ENCODE assay signal across 21 mouse cellular contexts in the genomic region with DNA sequence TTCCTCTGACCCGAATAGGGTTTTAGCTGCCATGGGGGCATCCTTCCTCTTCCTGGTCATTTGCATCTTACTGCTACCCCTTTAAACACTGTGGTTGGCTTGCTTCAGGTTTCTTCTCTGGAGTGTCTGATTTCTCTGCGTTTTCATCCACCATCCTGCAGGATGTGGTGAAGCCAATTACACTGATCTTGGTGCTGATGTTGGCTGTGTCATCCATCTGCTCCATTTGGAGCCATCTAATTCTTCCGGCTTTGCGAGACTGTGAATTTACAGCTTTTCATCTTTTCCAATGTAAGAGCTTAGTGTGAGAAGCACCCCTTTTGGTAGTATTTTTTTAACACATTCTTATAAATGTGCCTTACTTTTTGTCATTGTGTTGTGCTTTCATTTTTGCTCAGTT.
DNase-seq lines count a peak whose midpoint lies in the region; ATAC-seq and TF ChIP-seq lines count a peak whose summit lies in the region.
"Had no signal": no experiment of that assay in that cellular context is flagged by ENCODE, and none has a peak within 500 bp of the region (broad histone marks: within the 10 kb centered on the region; RNA-seq: fewer than 3 reads in every experiment).

No protein-coding gene starts in this region.

- DNase-seq in forebrain, postnatal 0 days, result peak; percentile 16
- no peak for DNase-seq in forebrain, embryonic 11.5 days (ENCODE audit: low spot score)
- peak; percentile 3 for DNase-seq in 3134 (ENCODE audit: extremely low read depth, insufficient read length, low spot score)
- DNase-seq in brain, embryonic 14.5 days (ENCODE audit: low read depth), result peak; percentile 9
- DNase-seq in telencephalon, adult 2 months (ENCODE audit: low read depth, low spot score), result peak; percentile 23
- no peak for DNase-seq in right cerebral cortex, adult 2 months (ENCODE audit: low spot score in 2 of 2)
- no peak for DNase-seq in heart, postnatal 36 days
- DNase-seq: adrenal gland, adult 2 months; adrenal gland, postnatal 10 days; adrenal gland, postnatal 25 days; cerebellum, adult 11 months; cerebellum, adult 18-20 months; cerebellum, adult 8-10 months; cerebellum, adult 9-11 months; cerebellum, postnatal 14 days; cerebellum, postnatal 36 days had no signal

- WGBS in forebrain, postnatal 0 days, result 76% methylated on average over 4 of the region's 4 CpGs
- WGBS in forebrain, embryonic 11.5 days, result 93% methylated on average over 4 of the region's 4 CpGs

- H3K4me1 ChIP-seq in forebrain, postnatal 0 days (ENCODE audit: insufficient read depth), result no peaks in the 10 kb centered on the region
- H3K4me1 ChIP-seq in forebrain, embryonic 11.5 days (replicated peaks; ENCODE audit: control insufficient read depth, insufficient read depth, low read length), result no peaks in the 10 kb centered on the region
- H3K4me1 ChIP-seq: embryonic facial prominence, embryonic 10.5 days; embryonic facial prominence, embryonic 12.5 days; forebrain, embryonic 12.5 days had no signal

- intact Hi-C loops in heart, postnatal 36 days (cut with DNase I), result no loop called here

- no peak overlapping the region for H3K27ac ChIP-seq in forebrain, postnatal 0 days (ENCODE audit: low read depth, low read length)
- no peak overlapping the region for H3K27ac ChIP-seq in forebrain, embryonic 11.5 days (ENCODE audit: low read depth, low read length)
- H3K27ac ChIP-seq: embryonic facial prominence, embryonic 10.5 days; embryonic facial prominence, embryonic 12.5 days; forebrain, embryonic 12.5 days had no signal

- H3K4me2 ChIP-seq in forebrain, postnatal 0 days (ENCODE audit: low read depth), result no peak overlapping the region
- no peak overlapping the region for H3K4me2 ChIP-seq in forebrain, embryonic 11.5 days (ENCODE audit: low read depth, low read length, severe bottlenecking)
- H3K4me2 ChIP-seq: embryonic facial prominence, embryonic 12.5 days; forebrain, embryonic 12.5 days had no signal

- ATAC-seq in forebrain, postnatal 0 days, result peak; percentile 63
- ATAC-seq in forebrain, embryonic 11.5 days (replicated peaks; ENCODE audit: low FRiP score), result no peak
- ATAC-seq: forebrain, embryonic 14.5 days; forebrain, embryonic 16.5 days had no signal

- no peaks in the 10 kb centered on the region for H3K36me3 ChIP-seq in forebrain, postnatal 0 days (ENCODE audit: insufficient read depth)
- no peaks in the 10 kb centered on the region for H3K36me3 ChIP-seq in forebrain, embryonic 11.5 days (ENCODE audit: control insufficient read depth, insufficient read depth, low read length)
- H3K36me3 ChIP-seq: embryonic facial prominence, embryonic 10.5 days; embryonic facial prominence, embryonic 12.5 days; forebrain, embryonic 12.5 days had no signal

- H3K9ac ChIP-seq in forebrain, postnatal 0 days, result no peak overlapping the region
- no peak overlapping the region for H3K9ac ChIP-seq in forebrain, embryonic 11.5 days (ENCODE audit: low read length)
- H3K9ac ChIP-seq: embryonic facial prominence, embryonic 12.5 days; forebrain, embryonic 12.5 days had no signal

- no peak for TF ChIP-seq POLR2A in brain, embryonic 14.5 days (IDR thresholded peaks at IDR 0.05; ENCODE audit: borderline replicate concordance, extremely low read depth, insufficient read depth, insufficient read length, poor library complexity, severe bottlenecking)

- no peak for TF ChIP-seq CTCF in forebrain, postnatal 0 days (IDR thresholded peaks at IDR 0.05; ENCODE audit: low read depth)
- no peak for TF ChIP-seq CTCF in brain, embryonic 14.5 days (IDR thresholded peaks at IDR 0.05; ENCODE audit: borderline replicate concordance, extremely low read depth, insufficient read depth, insufficient read length)

- H3K9me3 ChIP-seq in forebrain, postnatal 0 days (ENCODE audit: low read length), result no peaks in the 10 kb centered on the region
- H3K9me3 ChIP-seq in forebrain, embryonic 11.5 days (ENCODE audit: control insufficient read depth, low read length), result no peaks in the 10 kb centered on the region
- H3K9me3 ChIP-seq: embryonic facial prominence, embryonic 10.5 days; embryonic facial prominence, embryonic 12.5 days; forebrain, embryonic 12.5 days had no signal

- no peak overlapping the region for H3K4me3 ChIP-seq in forebrain, postnatal 0 days (ENCODE audit: low read depth, low read length)
- H3K4me3 ChIP-seq in forebrain, embryonic 11.5 days (ENCODE audit: low read depth, low read length), result no peak overlapping the region
- H3K4me3 ChIP-seq: embryonic facial prominence, embryonic 10.5 days; embryonic facial prominence, embryonic 12.5 days; forebrain, embryonic 12.5 days had no signal

- no peaks in the 10 kb centered on the region for H3K27me3 ChIP-seq in forebrain, postnatal 0 days (ENCODE audit: insufficient read depth, low read length)
- no peaks in the 10 kb centered on the region for H3K27me3 ChIP-seq in forebrain, embryonic 11.5 days (ENCODE audit: control insufficient read depth, insufficient read depth, low read length)
- H3K27me3 ChIP-seq: embryonic facial prominence, embryonic 12.5 days; forebrain, embryonic 12.5 days had no signal

Comparison
In these comparisons a context has a peak if more than half of its experiments do, and no peak if none do; other contexts are left out.
1. DNase-seq: peak in forebrain, postnatal 0 days (single experiment), 3134 (single experiment), brain, embryonic 14.5 days (single experiment) and telencephalon, adult 2 months (single experiment); none in forebrain, embryonic 11.5 days (single experiment), right cerebral cortex, adult 2 months (0 of 2) and heart, postnatal 36 days (0 of 2).